Mouse (Mus musculus): ENCODE measurements around the gene Gna13. TPM values are rescaled to one million over a fixed set of nuclear protein-coding genes. Genes with fewer than 3 reads are reported as not detected.

The Gna13 gene
- total and polyA plus RNA-seq, 3 experiments: 29.6 to 93.2 (median 87.2) TPM

GRCm38 (mm10) chr11:109364881-109365280, 2.2 kb downstream of the Gna13 start:
- Histone ChIP-seq H3K27me3 (ENCODE audit: insufficient read depth, low read length) (no peaks in the 10 kb centered on the region), H3K36me3 (replicated peaks) (peaks cover 55% of the 10 kb centered on the region), H3K4me1 (ENCODE audit: insufficient read depth, low read depth, low read length) (peaks cover 72% of the 10 kb centered on the region), H3K9me3 (replicated peaks) (no peaks in the 10 kb centered on the region), H3K4me3 (ENCODE audit: low read depth, low read length) (peak overlapping the region; percentile 40; the same call in 1 of the 2 replicates)
- ATAC-seq (ENCODE audit: extremely low read depth, insufficient number of reproducible peaks, low FRiP score, poor library complexity, severe bottlenecking): no peak
- DNase-seq (ENCODE audit: low spot score): no peak
- TF ChIP-seq POLR2AphosphoS5 (IDR thresholded peaks at IDR 0.05; ENCODE audit: insufficient replicate concordance, low read depth, low read length): no peak
- no peak for TF ChIP-seq TAL1 (conservative IDR thresholded peaks at IDR 0.05; ENCODE audit: low read depth, low read length)
- no peak for TF ChIP-seq GATA1 (IDR thresholded peaks at IDR 0.05; ENCODE audit: borderline replicate concordance, low read length)
- no peak for TF ChIP-seq CTCF (IDR thresholded peaks at IDR 0.05; ENCODE audit: low read depth, low read length)

DNA sequence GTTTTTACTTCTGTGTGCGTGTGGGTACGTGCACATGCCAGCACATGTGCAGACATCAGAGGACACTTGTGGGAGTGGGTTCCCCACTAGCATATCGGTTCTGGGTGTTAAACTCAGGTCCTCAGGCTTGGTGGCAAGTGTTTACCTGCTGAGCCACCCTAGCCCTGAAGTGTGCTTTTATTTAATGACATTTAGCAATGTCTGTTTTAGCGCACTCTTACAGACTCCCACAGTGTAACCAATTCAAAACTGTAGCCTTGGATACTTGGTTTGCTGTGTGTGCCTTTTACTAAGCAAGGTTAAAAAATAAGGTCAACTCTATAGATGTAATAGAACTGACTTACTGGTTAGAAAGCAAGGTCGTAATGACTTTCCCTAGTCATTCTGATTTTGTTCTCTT, 3.2 kb downstream of the Gna13 start:
- DNase-seq (ENCODE audit: low spot score) (no peak), ATAC-seq (ENCODE audit: extremely low read depth, insufficient number of reproducible peaks, low FRiP score, poor library complexity, severe bottlenecking) (no peak)
- H3K36me3 ChIP-seq (replicated peaks): peaks cover 65% of the 10 kb centered on the region
- no peak overlapping the region for H3K4me3 ChIP-seq (ENCODE audit: low read depth, low read length)
- no peaks in the 10 kb centered on the region for H3K9me3 ChIP-seq (replicated peaks)
- no peaks in the 10 kb centered on the region for H3K27me3 ChIP-seq (ENCODE audit: insufficient read depth, low read length)
- TF ChIP-seq POLR2AphosphoS5 (IDR thresholded peaks at IDR 0.05; ENCODE audit: insufficient replicate concordance, low read depth, low read length): no peak
- no peak for TF ChIP-seq TAL1 (conservative IDR thresholded peaks at IDR 0.05; ENCODE audit: low read depth, low read length)
- TF ChIP-seq GATA2 (IDR thresholded peaks at IDR 0.05; ENCODE audit: borderline replicate concordance, low read depth, low read length): no peak
- no peak for TF ChIP-seq GATA1 (IDR thresholded peaks at IDR 0.05; ENCODE audit: borderline replicate concordance, low read length)
- no peak for TF ChIP-seq CTCF (IDR thresholded peaks at IDR 0.05; ENCODE audit: low read depth, low read length)
- peaks cover 63% of the 10 kb centered on the region for H3K4me1 ChIP-seq (ENCODE audit: insufficient read depth, low read depth, low read length)

DNA sequence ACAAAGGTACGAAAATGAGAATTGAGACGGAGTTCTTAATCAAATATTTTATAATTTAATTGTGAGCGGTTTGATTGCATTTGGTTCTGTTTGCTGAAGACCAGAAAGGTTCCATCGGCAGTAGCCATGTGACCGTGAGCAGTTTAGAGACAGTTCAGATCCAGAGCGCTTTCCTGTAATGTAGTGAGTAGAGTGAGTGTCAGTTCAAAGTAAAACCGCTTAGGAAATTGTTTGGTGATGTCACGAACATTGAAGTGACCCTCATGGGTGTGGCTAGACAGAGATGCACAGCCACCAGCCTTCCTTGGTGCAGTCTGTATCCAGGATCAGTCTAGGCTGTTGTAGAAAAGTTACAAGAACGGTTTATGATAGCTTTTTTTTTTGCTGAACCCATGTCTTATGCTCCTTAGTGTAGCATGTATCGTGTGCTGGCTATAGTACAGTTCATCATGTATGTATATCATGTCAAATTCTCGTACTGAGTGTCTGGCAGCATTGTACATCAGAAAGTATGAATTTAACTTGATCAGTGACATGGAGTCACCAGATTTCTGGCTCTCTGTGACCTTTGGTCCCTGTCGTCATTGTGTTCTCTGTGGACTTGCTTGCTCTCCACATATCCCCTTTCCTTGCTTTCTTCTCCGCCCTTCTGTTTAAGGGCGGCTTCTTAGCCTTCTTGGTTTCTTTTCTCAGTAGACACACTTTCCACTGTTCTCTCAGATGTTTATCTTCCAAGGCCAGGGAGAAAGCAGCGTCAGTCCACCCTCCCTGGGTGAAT, 4.4 kb downstream of the Gna13 start:
- no peak for DNase-seq (ENCODE audit: low spot score)
- TF ChIP-seq GATA2 (IDR thresholded peaks at IDR 0.05; ENCODE audit: borderline replicate concordance, low read depth, low read length): no peak
- TF ChIP-seq GATA1 (IDR thresholded peaks at IDR 0.05; ENCODE audit: borderline replicate concordance, low read length): no peak
- no peak for TF ChIP-seq CTCF (IDR thresholded peaks at IDR 0.05; ENCODE audit: low read depth, low read length)
- no peak for TF ChIP-seq POLR2AphosphoS5 (IDR thresholded peaks at IDR 0.05; ENCODE audit: insufficient replicate concordance, low read depth, low read length)
- no peak for TF ChIP-seq TAL1 (conservative IDR thresholded peaks at IDR 0.05; ENCODE audit: low read depth, low read length)
- H3K4me1 ChIP-seq (ENCODE audit: insufficient read depth, low read depth, low read length): peaks cover 58% of the 10 kb centered on the region
- H3K4me3 ChIP-seq (ENCODE audit: low read depth, low read length): no peak overlapping the region
- H3K9me3 ChIP-seq (replicated peaks): no peaks in the 10 kb centered on the region
- no peaks in the 10 kb centered on the region for H3K27me3 ChIP-seq (ENCODE audit: insufficient read depth, low read length)
- ATAC-seq (ENCODE audit: extremely low read depth, insufficient number of reproducible peaks, low FRiP score, poor library complexity, severe bottlenecking): no peak
- H3K36me3 ChIP-seq (replicated peaks): peaks cover 73% of the 10 kb centered on the region

DNA sequence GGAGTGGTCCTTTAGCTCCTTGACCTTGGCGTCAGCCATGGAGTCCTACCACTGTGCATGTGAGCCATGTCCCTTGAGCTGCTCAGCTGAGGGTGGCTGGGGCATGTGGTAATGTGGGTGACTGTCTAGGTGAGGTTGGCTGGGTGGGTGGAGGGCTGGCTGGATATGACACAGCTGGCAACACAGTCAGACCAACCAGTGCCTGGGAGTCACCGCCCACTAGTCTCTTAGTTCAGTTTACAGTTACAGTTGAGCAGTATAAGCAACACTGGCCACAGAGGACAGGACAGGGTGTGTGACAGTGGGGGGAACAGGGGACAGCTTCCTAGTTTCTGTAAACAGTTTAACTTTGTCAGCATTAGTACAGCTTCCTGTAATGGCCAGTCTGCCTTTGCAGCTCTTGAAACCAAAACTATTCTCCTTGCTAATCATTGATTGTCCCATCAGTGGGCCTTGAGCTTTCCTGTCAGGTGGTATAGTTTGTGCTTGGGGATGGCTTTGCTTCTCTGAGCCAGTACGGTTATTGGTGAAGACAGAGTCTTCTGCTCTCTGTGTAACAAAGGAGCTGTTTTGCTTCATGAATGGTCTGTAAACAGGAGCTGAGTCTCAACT, 6.5 kb downstream of the Gna13 start:
- H3K9me3 ChIP-seq (replicated peaks): no peaks in the 10 kb centered on the region
- peaks cover 88% of the 10 kb centered on the region for H3K36me3 ChIP-seq (replicated peaks)
- no peak for DNase-seq (ENCODE audit: low spot score)
- TF ChIP-seq TAL1 (conservative IDR thresholded peaks at IDR 0.05; ENCODE audit: low read depth, low read length) (no peak), GATA1 (IDR thresholded peaks at IDR 0.05; ENCODE audit: borderline replicate concordance, low read length) (no peak), CTCF (IDR thresholded peaks at IDR 0.05; ENCODE audit: low read depth, low read length) (no peak)
- H3K27me3 ChIP-seq (ENCODE audit: insufficient read depth, low read length): no peaks in the 10 kb centered on the region
- peaks cover 60% of the 10 kb centered on the region for H3K4me1 ChIP-seq (ENCODE audit: insufficient read depth, low read depth, low read length)
- H3K4me3 ChIP-seq (ENCODE audit: low read depth, low read length): no peak overlapping the region; the same call in 1 of the 2 replicates
- no peak; the same call in 1 of the 2 replicates for ATAC-seq (ENCODE audit: extremely low read depth, insufficient number of reproducible peaks, low FRiP score, poor library complexity, severe bottlenecking)

DNA sequence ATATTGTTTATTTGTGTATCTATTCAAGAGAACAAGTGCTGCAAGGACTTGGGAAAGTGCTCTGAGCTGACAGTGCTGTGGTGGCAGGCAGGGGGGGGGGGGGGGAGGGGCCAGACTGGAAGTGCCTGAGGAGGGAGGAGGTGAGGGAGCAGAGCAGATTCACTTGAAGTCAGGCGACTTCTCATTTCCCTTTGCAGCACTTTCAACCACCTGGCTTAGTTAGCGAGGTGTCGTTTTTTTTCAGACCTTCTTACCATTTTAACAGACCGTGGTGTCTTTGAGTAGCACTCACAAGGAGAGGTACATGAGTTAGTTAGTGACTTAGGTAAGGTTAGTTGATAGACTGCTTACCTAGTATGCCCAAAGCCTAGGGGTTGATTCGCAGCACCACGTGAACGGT, 12.8 kb downstream of the Gna13 start:
- Histone ChIP-seq H3K27me3 (ENCODE audit: insufficient read depth, low read length) (no peaks in the 10 kb centered on the region), H3K36me3 (replicated peaks) (peaks cover 61% of the 10 kb centered on the region), H3K9me3 (replicated peaks) (no peaks in the 10 kb centered on the region), H3K4me1 (ENCODE audit: insufficient read depth, low read depth, low read length) (peaks cover 62% of the 10 kb centered on the region), H3K4me3 (ENCODE audit: low read depth, low read length) (no peak overlapping the region)
- ATAC-seq (ENCODE audit: extremely low read depth, insufficient number of reproducible peaks, low FRiP score, poor library complexity, severe bottlenecking) (no peak), DNase-seq (ENCODE audit: low spot score) (no peak)
- TF ChIP-seq GATA2 (IDR thresholded peaks at IDR 0.05; ENCODE audit: borderline replicate concordance, low read depth, low read length) (no peak), TAL1 (conservative IDR thresholded peaks at IDR 0.05; ENCODE audit: low read depth, low read length) (no peak), POLR2AphosphoS5 (IDR thresholded peaks at IDR 0.05; ENCODE audit: insufficient replicate concordance, low read depth, low read length) (no peak), GATA1 (IDR thresholded peaks at IDR 0.05; ENCODE audit: borderline replicate concordance, low read length) (no peak), CTCF (IDR thresholded peaks at IDR 0.05; ENCODE audit: low read depth, low read length) (no peak)

- peak overlapping the region; percentile 11; the same call in 1 of the 2 replicates for H3K4me3 ChIP-seq (ENCODE audit: low read depth, low read length)
- no peak for TF ChIP-seq TAL1 (conservative IDR thresholded peaks at IDR 0.05; ENCODE audit: low read depth, low read length)
- no peak for TF ChIP-seq CTCF (IDR thresholded peaks at IDR 0.05; ENCODE audit: low read depth, low read length)
- TF ChIP-seq GATA1 (IDR thresholded peaks at IDR 0.05; ENCODE audit: borderline replicate concordance, low read length): no peak
- TF ChIP-seq GATA2 (IDR thresholded peaks at IDR 0.05; ENCODE audit: borderline replicate concordance, low read depth, low read length): no peak
- no peak for TF ChIP-seq POLR2AphosphoS5 (IDR thresholded peaks at IDR 0.05; ENCODE audit: insufficient replicate concordance, low read depth, low read length)
- peak; percentile 77 for ATAC-seq (ENCODE audit: extremely low read depth, insufficient number of reproducible peaks, low FRiP score, poor library complexity, severe bottlenecking)
- no peak for DNase-seq (ENCODE audit: low spot score)
- H3K4me1 ChIP-seq (ENCODE audit: insufficient read depth, low read depth, low read length): peaks cover 61% of the 10 kb centered on the region
- H3K27me3 ChIP-seq (ENCODE audit: insufficient read depth, low read length): no peaks in the 10 kb centered on the region
- H3K36me3 ChIP-seq (replicated peaks): peaks cover 58% of the 10 kb centered on the region
- no peaks in the 10 kb centered on the region for H3K9me3 ChIP-seq (replicated peaks)
These were observed 14.0 kb downstream of the Gna13 start for GRCm38 (mm10) chr11:109376484-109377143.

Data from G1E (cell line).